In the genomic region with DNA sequence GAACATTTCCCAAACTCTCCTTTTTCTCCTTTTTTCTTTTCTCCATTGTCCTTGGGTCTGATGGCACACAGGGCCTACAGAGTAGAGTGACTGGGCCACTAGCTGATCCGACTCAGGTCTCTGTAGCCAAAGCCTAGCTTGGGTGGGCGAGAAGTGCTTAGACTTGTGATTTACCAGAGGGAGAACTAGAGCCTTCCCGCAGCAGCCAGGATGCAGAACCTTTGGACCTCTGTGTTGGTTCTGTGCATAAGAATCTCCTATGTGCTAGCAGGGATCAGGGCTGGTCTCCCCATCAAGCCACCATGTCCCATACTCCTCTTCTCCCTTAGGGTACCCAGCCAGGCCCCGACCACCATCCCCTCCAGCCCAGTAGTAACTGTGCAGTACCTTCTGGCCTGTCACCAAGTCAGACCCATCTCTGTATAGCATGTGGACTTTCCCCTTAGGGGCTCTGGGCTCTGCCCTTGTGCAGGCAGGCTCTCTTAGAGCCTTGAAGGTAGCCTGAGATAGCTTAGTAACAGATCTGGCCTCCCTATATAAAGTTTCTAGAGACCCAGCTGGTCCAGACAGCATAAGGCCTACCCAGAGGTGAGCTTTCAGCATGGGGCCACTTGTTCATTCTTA, we compare ENCODE assay signal across 8 mouse cellular contexts.
DNase-seq lines count a peak whose midpoint lies in the region; ATAC-seq lines count a peak whose summit lies in the region.

No protein-coding gene starts in this region.

- WGBS in lung, embryonic 15.5 days: 65% methylated on average over 4 of the region's 4 CpGs
- 47% methylated on average over 4 of the region's 4 CpGs for WGBS in forebrain, embryonic 10.5 days
- 72% methylated on average over 4 of the region's 4 CpGs for WGBS in stomach, embryonic 14.5 days

- ATAC-seq in lung, embryonic 15.5 days (ENCODE audit: borderline replicate concordance, extremely low read depth, low FRiP score, low TSS enrichment): no peak
- no peak for ATAC-seq in stomach, embryonic 14.5 days (ENCODE audit: insufficient number of reproducible peaks, insufficient read depth, low FRiP score, low read depth)

- peak overlapping the region; percentile 100 for H3K27ac ChIP-seq in lung, embryonic 15.5 days
- H3K27ac ChIP-seq in forebrain, embryonic 10.5 days: peak overlapping the region; percentile 99
- peak overlapping the region; percentile 100 for H3K27ac ChIP-seq in stomach, embryonic 14.5 days (ENCODE audit: low read length)

- no peaks in the 10 kb centered on the region for H3K36me3 ChIP-seq in lung, embryonic 15.5 days
- peaks cover 5% of the 10 kb centered on the region; the same call in 1 of the 2 replicates for H3K36me3 ChIP-seq in forebrain, embryonic 10.5 days (replicated peaks)
- no peaks in the 10 kb centered on the region for H3K36me3 ChIP-seq in stomach, embryonic 14.5 days (ENCODE audit: control insufficient read depth, insufficient read depth, low read length)

- H3K4me2 ChIP-seq in lung, embryonic 15.5 days: peak overlapping the region; percentile 85; the same call in 1 of the 2 replicates
- H3K4me2 ChIP-seq in stomach, embryonic 14.5 days (replicated peaks; ENCODE audit: low read depth, low read length): 0 out of 2 replicates have a peak overlapping the region, but pooled peaks have one; percentile 81

- H3K27me3 ChIP-seq in lung, embryonic 15.5 days: no peaks in the 10 kb centered on the region
- H3K27me3 ChIP-seq in forebrain, embryonic 10.5 days (ENCODE audit: poor library complexity, severe bottlenecking): peaks cover 17% of the 10 kb centered on the region; the same call in 1 of the 2 replicates
- H3K27me3 ChIP-seq in stomach, embryonic 14.5 days (ENCODE audit: control insufficient read depth, insufficient read depth, low read length): no peaks in the 10 kb centered on the region

- peak overlapping the region; percentile 67; the same call in 1 of the 2 replicates for H3K9ac ChIP-seq in lung, embryonic 15.5 days
- peak overlapping the region; percentile 72; the same call in 1 of the 2 replicates for H3K9ac ChIP-seq in stomach, embryonic 14.5 days (replicated peaks; ENCODE audit: low read depth, low read length)

- H3K9me3 ChIP-seq in lung, embryonic 15.5 days: no peaks in the 10 kb centered on the region
- peaks cover 9% of the 10 kb centered on the region for H3K9me3 ChIP-seq in forebrain, embryonic 10.5 days
- no peaks in the 10 kb centered on the region for H3K9me3 ChIP-seq in stomach, embryonic 14.5 days (ENCODE audit: control insufficient read depth, low read depth, low read length)

- no peak overlapping the region for H3K4me3 ChIP-seq in lung, embryonic 15.5 days
- H3K4me3 ChIP-seq in forebrain, embryonic 10.5 days: peak overlapping the region; percentile 54; the same call in 1 of the 2 replicates
- H3K4me3 ChIP-seq in stomach, embryonic 14.5 days (ENCODE audit: low read depth, low read length): no peak overlapping the region

- peaks cover 57% of the 10 kb centered on the region for H3K4me1 ChIP-seq in lung, embryonic 15.5 days
- H3K4me1 ChIP-seq in forebrain, embryonic 10.5 days: peaks cover 77% of the 10 kb centered on the region
- H3K4me1 ChIP-seq in stomach, embryonic 14.5 days (ENCODE audit: control insufficient read depth, insufficient read depth, low read length): peaks cover 60% of the 10 kb centered on the region

- DNase-seq in lung, postnatal 36 days: no peak
- DNase-seq in forebrain, embryonic 10.5 days (ENCODE audit: extremely low spot score, low spot score): no peak
- DNase-seq in kidney, postnatal 4 days: peak; percentile 40 to 51
- DNase-seq in T-cell, adult 2 months (ENCODE audit: low spot score): no peak
- no peak for DNase-seq in left cerebral cortex, adult 18-20 months (ENCODE audit: low spot score in 2 of 2)
- no peak for DNase-seq in thymus, postnatal 36 days

Comparison
In these comparisons a context has a peak if more than half of its experiments do, and no peak if none do; other contexts are left out.
1. DNase-seq: peak in kidney, postnatal 4 days (2 of 2); none in lung, postnatal 36 days (single experiment), forebrain, embryonic 10.5 days (single experiment), T-cell, adult 2 months (single experiment), left cerebral cortex, adult 18-20 months (0 of 2) and thymus, postnatal 36 days (0 of 2).
2. Peak in every context shown above with its lines, with median percentiles within 50 percentile points of each other: H3K27ac ChIP-seq.